Mouse (Mus musculus) spleen, adult 2 months (tissue): ENCODE data around the gene Slc17a1.

Experiments used
- CTCF ChIP-seq: fragments of 200-500 bp; IDR thresholded peaks from 2 replicates; pipeline ENCODE4 v1.5.1; 2011; ENCODE audit warnings: mild to moderate bottlenecking, inconsistent platforms; ENCODE audit not compliant: insufficient read depth, insufficient read length, insufficient replicate concordance; ENCODE audit errors: extremely low read depth
- POLR2A ChIP-seq: fragments of 200-500 bp; IDR thresholded peaks from 2 replicates; pipeline ENCODE4 v1.6.1; 2011; ENCODE audit warnings: low read depth, low read length, inconsistent platforms

GRCm38 (mm10) chr13:23910121-23910520, 42.6 kb downstream of the Slc17a1 start:
- TF ChIP-seq CTCF (no peak), POLR2A (no peak)
